In the genomic region with DNA sequence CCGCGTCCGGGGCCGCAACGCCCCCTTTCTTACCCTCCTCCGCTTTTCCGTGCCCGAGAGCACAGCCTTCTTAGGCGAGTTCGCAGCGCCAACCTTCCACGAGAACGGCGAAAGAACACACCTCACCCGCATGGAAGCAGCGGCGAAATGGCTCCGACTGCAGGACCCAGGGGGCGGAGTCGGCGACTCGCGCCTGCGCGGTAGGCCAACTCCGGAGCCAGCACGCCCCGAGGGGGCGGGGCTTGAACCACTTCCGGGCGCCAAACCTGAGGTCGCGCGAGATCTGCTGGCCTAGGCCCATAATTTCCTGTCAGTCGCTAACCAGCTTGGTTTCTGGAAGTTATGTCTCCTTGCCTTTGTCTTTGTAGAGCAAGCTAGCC, we compare ENCODE assay signal across 8 mouse cellular contexts. TPM values are rescaled to one million over a fixed set of nuclear protein-coding genes. Genes with fewer than 3 reads are reported as not detected.
DNase-seq lines count a peak whose midpoint lies in the region; ATAC-seq lines count a peak whose summit lies in the region.

Gene Dhx9 (minus strand): TSS at position 161 of the 380 bp plus-strand sequence.

- DNase-seq in adipocyte (ENCODE audit: low spot score) = peak; percentile 97
- peak; percentile 96 for DNase-seq in embryo, embryonic 10 days (ENCODE audit: low spot score)
- DNase-seq in gastrocnemius, postnatal 10 days = peak; percentile 99
- DNase-seq in induced T-regulatory cell, adult 2 months (ENCODE audit: low read depth) = peak; percentile 98
- DNase-seq in left cerebral cortex, adult 9 months (ENCODE audit: low spot score in 2 of 2) = peak; percentile 92 to 98
- DNase-seq in right cerebral cortex, postnatal 14 days = peak; percentile 98
- peak; percentile 98 to 99 for DNase-seq in urinary bladder, postnatal 36 days (ENCODE audit: low spot score in 2 of 2)

- ATAC-seq in megakaryocyte progenitor cell, adult 5-6 weeks (replicated peaks; ENCODE audit: poor library complexity) = peak; percentile 77

RNA-seq across cellular contexts. Expression of gene Dhx9, which starts in this region (rescaled TPM):
- 10 to 100 TPM; 55.1 to 63.6 TPM for total RNA-seq in gastrocnemius, postnatal 10 days (2021)
- 177 and 201 TPM in 2 replicates for total RNA-seq in megakaryocyte progenitor cell, adult 5-6 weeks (2015)
- 114 and 158 TPM in 2 replicates for total RNA-seq in megakaryocyte progenitor cell, adult 5-6 weeks (2017)

Comparison
In these comparisons a context has a peak if more than half of its experiments do, and no peak if none do; other contexts are left out.
1. Peak in every context shown above with its lines: DNase-seq and ATAC-seq.